Mouse (Mus musculus): ENCODE data around the gene Celsr2. TPM values are rescaled to one million over a fixed set of nuclear protein-coding genes. Genes with fewer than 3 reads are reported as not detected.

Celsr2 gene
- polyA plus RNA-seq, 1 experiment from 2014 or later = 4.9 TPM

Other genes with a start within 250 kb of the Celsr2 start
- gene Amigo1, start 229.2 kb downstream of the Celsr2 start, polyA plus RNA-seq (2014; fragmentation: Nextera tagmentation; extraction: Ambion mirVana) = 2.2 and 2.7 TPM in 2 replicates
- gene Cyb561d1, start 214.3 kb downstream of the Celsr2 start, polyA plus RNA-seq (2014; fragmentation: Nextera tagmentation; extraction: Ambion mirVana) = 0.98 and 1.1 TPM in 2 replicates
- gene Atxn7l2, start 204.6 kb downstream of the Celsr2 start, polyA plus RNA-seq (2014; fragmentation: Nextera tagmentation; extraction: Ambion mirVana) = 21.1 and 25.6 TPM in 2 replicates
- gene Sypl2, start 188.9 kb downstream of the Celsr2 start, polyA plus RNA-seq (2014; fragmentation: Nextera tagmentation; extraction: Ambion mirVana) = 0.43 and 0.51 TPM in 2 replicates
- 348 and 359 TPM in 2 replicates for gene Psma5, start 158.6 kb downstream of the Celsr2 start, polyA plus RNA-seq (2014; fragmentation: Nextera tagmentation; extraction: Ambion mirVana)
- 14.1 TPM in 2 replicates for gene Sort1, start 131.5 kb downstream of the Celsr2 start, polyA plus RNA-seq (2014; fragmentation: Nextera tagmentation; extraction: Ambion mirVana)
- gene Mybphl, start 50.6 kb downstream of the Celsr2 start, polyA plus RNA-seq (2014; fragmentation: Nextera tagmentation; extraction: Ambion mirVana) = not detected in 2 replicates
- 79.5 TPM in 2 replicates for gene Psrc1, start 31.7 kb downstream of the Celsr2 start, polyA plus RNA-seq (2014; fragmentation: Nextera tagmentation; extraction: Ambion mirVana)
- 128 and 130 TPM in 2 replicates for gene Sars, start 29.7 kb upstream of the Celsr2 start, polyA plus RNA-seq (2014; fragmentation: Nextera tagmentation; extraction: Ambion mirVana)
- gene 1700013F07Rik, start 118.6 kb upstream of the Celsr2 start, polyA plus RNA-seq (2014; fragmentation: Nextera tagmentation; extraction: Ambion mirVana) = 0.47 TPM in 1 of 2 replicates, not detected in the other
- gene 5330417C22Rik, start 121.0 kb upstream of the Celsr2 start, polyA plus RNA-seq (2014; fragmentation: Nextera tagmentation; extraction: Ambion mirVana) = 0.21 and 0.34 TPM in 2 replicates
- 37.1 and 39.7 TPM in 2 replicates for gene Tmem167b, start 146.9 kb upstream of the Celsr2 start, polyA plus RNA-seq (2014; fragmentation: Nextera tagmentation; extraction: Ambion mirVana)
- gene Taf13, start 156.1 kb upstream of the Celsr2 start, polyA plus RNA-seq (2014; fragmentation: Nextera tagmentation; extraction: Ambion mirVana) = 48.1 and 54.8 TPM in 2 replicates
- gene Wdr47, start 175.7 kb upstream of the Celsr2 start, polyA plus RNA-seq (2014; fragmentation: Nextera tagmentation; extraction: Ambion mirVana) = 8.3 and 9.3 TPM in 2 replicates
- 63.3 and 68.2 TPM in 2 replicates for gene Clcc1, start 238.4 kb upstream of the Celsr2 start, polyA plus RNA-seq (2014; fragmentation: Nextera tagmentation; extraction: Ambion mirVana)